Mouse (Mus musculus): Measurements from ENCODE around the gene Pqbp1.

DNA sequence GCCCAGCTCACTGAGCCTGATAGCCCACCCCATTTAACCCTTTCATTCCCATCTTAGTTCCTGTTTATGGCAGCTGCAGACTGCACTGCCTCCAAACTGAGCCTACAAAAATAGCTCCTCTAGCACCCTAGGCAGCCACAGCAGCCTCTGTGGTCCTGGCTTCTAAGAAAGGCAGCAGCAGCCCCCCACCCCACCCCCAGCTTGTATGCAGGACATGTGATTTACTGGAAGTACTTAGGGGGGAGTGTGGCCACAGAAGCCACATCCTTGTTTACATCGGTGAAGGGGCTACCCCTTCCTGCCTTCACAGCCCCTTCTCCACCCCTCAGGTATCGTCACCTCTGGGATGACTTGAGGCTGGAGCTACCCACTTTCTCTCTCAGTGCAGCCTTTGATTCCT lies 33.7 kb downstream of the Pqbp1 start:
- TF ChIP-seq POLR2A (IDR thresholded peaks at IDR 0.05; ENCODE audit: low read depth, low read length) (no peak), CTCF (conservative IDR thresholded peaks at IDR 0.05; ENCODE audit: insufficient read depth, insufficient read length, low read depth, low read length) (no peak)
